Mouse (Mus musculus): ENCODE measurements around the gene Timp3.

The Timp3 gene

GRCm38 (mm10) chr10:86389357-86389756 lies 89.2 kb downstream of the Timp3 start:
- DNase-seq, result no peak

- no peak for DNase-seq
These were observed 89.7 kb downstream of the Timp3 start for GRCm38 (mm10) chr10:86389913-86390312.

- DNase-seq, result no peak
These were observed 92.2 kb downstream of the Timp3 start for GRCm38 (mm10) chr10:86392399-86392798.

GRCm38 (mm10) chr10:86397577-86398346 lies 97.6 kb downstream of the Timp3 start:
- no peak for DNase-seq

- DNase-seq, result no peak
These were observed 98.2 kb downstream of the Timp3 start for GRCm38 (mm10) chr10:86398347-86398720.
